Mouse (Mus musculus) forebrain, embryonic 13.5 days (tissue): ENCODE measurements around the gene Plk5. TPM values are rescaled to one million over a fixed set of nuclear protein-coding genes. Genes with fewer than 3 reads are reported as not detected.

Experiments used
- ATAC-seq: fragments of 200-750 bp; cut with Nextera tagmentation; 2 replicates; pipeline ENCODE4 v1.8.0; 2017
- H3K27ac ChIP-seq: fragments of 300-500 bp; sonication (generic); 2 replicates; pipeline ENCODE4 v1.5.1; 2015; ENCODE audit warnings: inconsistent platforms, mild to moderate bottlenecking, moderate library complexity
- H3K27me3 ChIP-seq: fragments of 300-500 bp; sonication (generic); 2 replicates; pipeline ENCODE4 v1.6.1; 2015; ENCODE audit warnings: mild to moderate bottlenecking, inconsistent platforms
- H3K36me3 ChIP-seq: fragments of 300-500 bp; sonication (generic); 2 replicates; pipeline ENCODE4 v1.6.1; 2015; ENCODE audit warnings: mild to moderate bottlenecking, inconsistent platforms; ENCODE audit not compliant: poor library complexity, severe bottlenecking
- H3K4me1 ChIP-seq: fragments of 300-500 bp; sonication (generic); 2 replicates; pipeline ENCODE4 v1.6.1; 2015; ENCODE audit warnings: inconsistent platforms
- H3K4me2 ChIP-seq: fragments of 300-500 bp; sonication (generic); 2 replicates; pipeline ENCODE4 v1.6.1; 2015; ENCODE audit warnings: inconsistent platforms, mild to moderate bottlenecking, moderate library complexity
- H3K4me3 ChIP-seq: fragments of 300-500 bp; sonication (generic); 2 replicates; pipeline ENCODE4 v1.5.1; 2015; ENCODE audit warnings: mild to moderate bottlenecking, inconsistent platforms
- H3K9ac ChIP-seq: fragments of 300-500 bp; sonication (generic); 2 replicates; pipeline ENCODE4 v1.6.1; 2015; ENCODE audit warnings: mild to moderate bottlenecking, inconsistent platforms
- H3K9me3 ChIP-seq: fragments of 300-500 bp; sonication (generic); replicated peaks from 2 replicates; pipeline ENCODE4 v1.6.1; 2016; ENCODE audit warnings: inconsistent platforms
- WGBS: fragments of 180-500 bp; shearing (Covaris S2); methylation state at CpG from one replicate; pipeline ENCODE4 v1.1.7; 2015; 5-methylcytosine and 5-hydroxymethylcytosine counted together
- polyA plus RNA-seq: library from polyadenylated mRNA; unstranded; fragments of >200 nt; fragmentation: Nextera tagmentation; extraction: Ambion mirVana; gene quantifications from 2 replicates; pipeline ENCODE4 v1.2.1, GENCODE M21; 2015

Plk5 gene
- polyA plus RNA-seq, 1 experiment from 2014 or later, result 0.40 TPM

GRCm38 (mm10) chr10:80321670-80322581 is 34.3 kb upstream of the Plk5 start:
- ATAC-seq, result no peak
- H3K4me2 ChIP-seq, result peak overlapping the region; percentile 88
- H3K27me3 ChIP-seq, result 0 out of 2 replicates have a peak, but pooled peaks cover 3% of the 10 kb centered on the region
- H3K9me3 ChIP-seq, result no peaks in the 10 kb centered on the region
- 93% methylated on average over 20 of the region's 21 CpGs for WGBS
- no peak overlapping the region for H3K9ac ChIP-seq
- H3K36me3 ChIP-seq, result peaks cover 20% of the 10 kb centered on the region
- H3K4me3 ChIP-seq, result no peak overlapping the region
- no peak overlapping the region; the same call in 1 of the 2 replicates for H3K27ac ChIP-seq
- peaks cover 43% of the 10 kb centered on the region for H3K4me1 ChIP-seq

GRCm38 (mm10) chr10:80322811-80323211 is 33.4 kb upstream of the Plk5 start:
- Histone ChIP-seq H3K4me1 (peaks cover 36% of the 10 kb centered on the region), H3K9me3 (no peaks in the 10 kb centered on the region), H3K9ac (peak overlapping the region; percentile 60), H3K27ac (no peak overlapping the region), H3K36me3 (peaks cover 11% of the 10 kb centered on the region), H3K27me3 (0 out of 2 replicates have a peak, but pooled peaks cover 3% of the 10 kb centered on the region), H3K4me3 (peak overlapping the region; percentile 45), H3K4me2 (peak overlapping the region; percentile 88)
- no peak for ATAC-seq
- WGBS, result 5% methylated on average over 28 of the region's 28 CpGs

- Histone ChIP-seq H3K4me2 (peak overlapping the region; percentile 88), H3K27ac (no peak overlapping the region), H3K4me3 (peak overlapping the region; percentile 45), H3K27me3 (0 out of 2 replicates have a peak, but pooled peaks cover 3% of the 10 kb centered on the region), H3K9ac (peak overlapping the region; percentile 60), H3K36me3 (peaks cover 4% of the 10 kb centered on the region), H3K4me1 (peaks cover 34% of the 10 kb centered on the region), H3K9me3 (no peaks in the 10 kb centered on the region)
- WGBS, result under 1% methylated on average over 34 of the region's 46 CpGs
- no peak for ATAC-seq
Measured at GRCm38 (mm10) chr10:80323261-80324119, 32.8 kb upstream of the Plk5 start.

GRCm38 (mm10) chr10:80324120-80325037 is 31.9 kb upstream of the Plk5 start:
- 0 out of 2 replicates have a peak, but pooled peaks cover 3% of the 10 kb centered on the region for H3K27me3 ChIP-seq
- H3K27ac ChIP-seq, result no peak overlapping the region
- peak overlapping the region; percentile 88 for H3K4me2 ChIP-seq
- no peak for ATAC-seq
- peaks cover 29% of the 10 kb centered on the region for H3K4me1 ChIP-seq
- peak overlapping the region; percentile 45; the same call in 1 of the 2 replicates for H3K4me3 ChIP-seq
- no peak overlapping the region for H3K9ac ChIP-seq
- 76% methylated on average over 17 of the region's 17 CpGs for WGBS
- no peaks in the 10 kb centered on the region for H3K36me3 ChIP-seq
- H3K9me3 ChIP-seq, result no peaks in the 10 kb centered on the region

DNA sequence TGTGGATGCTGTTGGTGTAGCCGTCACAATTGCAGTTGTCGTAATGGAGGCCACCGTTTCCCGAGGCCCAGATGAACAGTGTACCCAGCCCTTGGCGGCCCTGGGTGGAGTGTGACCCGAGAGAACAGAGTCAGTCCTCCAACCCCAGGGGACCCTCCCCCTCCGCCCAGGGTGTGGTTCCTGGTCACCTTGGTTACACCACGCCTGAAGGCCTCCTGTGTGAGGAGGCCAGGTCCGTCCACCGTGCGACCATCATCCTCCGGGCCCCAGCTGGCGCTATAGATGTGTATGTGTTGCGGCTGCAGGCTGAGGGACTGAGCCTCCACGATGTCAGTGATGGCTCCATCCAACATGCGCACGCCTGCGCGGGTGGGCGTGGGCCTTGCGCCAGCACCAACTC is 31.2 kb upstream of the Plk5 start:
- H3K4me2 ChIP-seq, result no peak overlapping the region

DNA sequence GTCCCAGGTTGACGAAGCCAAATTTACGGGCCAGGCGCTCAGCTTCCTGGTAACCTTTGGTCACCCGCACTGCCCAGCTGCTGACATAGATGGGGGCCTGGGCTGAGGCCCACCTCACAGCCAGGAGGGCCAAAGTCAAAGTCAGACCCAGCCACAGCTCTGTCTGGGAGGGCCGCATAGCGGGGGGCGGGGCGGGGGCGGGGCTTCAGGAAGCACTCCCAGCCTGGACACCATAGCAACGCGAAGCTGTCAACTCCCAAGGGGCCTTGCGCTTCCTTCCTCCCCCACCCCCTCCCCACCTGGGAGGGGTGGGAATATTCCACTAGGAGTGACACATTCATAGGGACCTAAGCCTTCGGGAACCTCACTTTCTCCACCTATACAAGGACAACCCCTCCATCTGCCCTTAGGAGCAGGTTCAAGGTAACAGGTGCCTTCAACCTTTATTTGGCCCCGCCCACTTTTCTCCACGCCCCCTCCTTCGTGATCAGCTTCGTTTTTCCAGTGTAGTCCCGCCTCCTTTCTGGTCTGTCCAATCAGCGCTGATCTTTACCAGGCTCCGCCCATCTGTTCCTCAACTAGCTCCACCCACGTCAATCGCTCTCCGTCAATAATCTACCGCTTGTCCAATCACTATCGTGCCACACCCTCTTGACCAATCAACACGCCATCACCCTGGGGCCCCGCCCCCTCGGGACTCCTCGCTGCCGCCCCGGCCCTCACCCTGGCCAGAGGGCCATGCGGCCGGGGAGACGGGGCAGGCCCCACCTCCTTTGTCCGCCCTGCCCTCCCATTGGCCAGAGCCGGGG is 26.8 kb upstream of the Plk5 start, which contains the start of the genes Pcsk4 and Reep6:
Gene Pcsk4 (minus strand): TSS at position 226 of the 809 bp plus-strand sequence.
Gene Reep6 (plus strand): TSS at position 681 of the 809 bp plus-strand sequence.
- Histone ChIP-seq H3K9me3 (no peaks in the 10 kb centered on the region), H3K4me3 (peak within 1 kb of the TSS; percentile 44), H3K36me3 (no peaks in the 10 kb centered on the region), H3K27ac (no peak within 1 kb of the TSS), H3K9ac (peak within 1 kb of the TSS; percentile 57), H3K27me3 (peaks cover 21% of the 10 kb centered on the region), H3K4me1 (peaks cover 11% of the 10 kb centered on the region), H3K4me2 (peak within 1 kb of the TSS; percentile 67)
- 4% methylated on average over 36 of the region's 36 CpGs for WGBS
- peak; percentile 92 for ATAC-seq

More for the DNA sequence above, 31.2 kb upstream of the Plk5 start:
- no peaks in the 10 kb centered on the region for H3K9me3 ChIP-seq
- H3K27me3 ChIP-seq, result 0 out of 2 replicates have a peak, but pooled peaks cover 3% of the 10 kb centered on the region
- no peak for ATAC-seq
- H3K36me3 ChIP-seq, result no peaks in the 10 kb centered on the region
- H3K4me3 ChIP-seq, result no peak overlapping the region
- no peak overlapping the region for H3K27ac ChIP-seq
- no peak overlapping the region for H3K9ac ChIP-seq
- 87% methylated on average over 21 of the region's 21 CpGs for WGBS
- peaks cover 24% of the 10 kb centered on the region for H3K4me1 ChIP-seq

DNA sequence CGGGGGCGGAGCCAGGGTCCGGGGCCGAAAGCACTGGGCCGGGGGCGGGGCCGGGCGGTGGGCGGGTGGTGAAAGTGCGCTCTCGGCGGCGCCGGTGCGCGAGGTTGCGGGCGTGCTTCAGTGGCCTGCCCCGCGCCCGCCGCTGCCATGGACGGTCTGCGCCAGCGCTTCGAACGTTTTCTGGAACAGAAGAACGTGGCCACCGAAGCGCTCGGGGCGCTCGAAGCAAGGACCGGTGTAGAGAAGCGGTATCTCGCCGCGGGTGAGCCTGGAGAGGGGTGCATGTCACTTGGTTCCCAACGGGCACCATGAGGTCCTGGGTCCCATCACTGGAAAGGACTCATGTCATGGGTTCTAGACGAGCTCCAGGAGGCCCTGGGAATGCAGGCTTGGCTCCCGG is 26.2 kb upstream of the Plk5 start:
- Histone ChIP-seq H3K36me3 (no peaks in the 10 kb centered on the region), H3K4me2 (peak overlapping the region; percentile 67), H3K27me3 (peaks cover 18% of the 10 kb centered on the region), H3K27ac (no peak overlapping the region), H3K4me1 (peaks cover 11% of the 10 kb centered on the region), H3K4me3 (peak overlapping the region; percentile 44), H3K9me3 (no peaks in the 10 kb centered on the region), H3K9ac (peak overlapping the region; percentile 57)
- WGBS, result 1% methylated on average over 41 of the region's 41 CpGs
- no peak for ATAC-seq

DNA sequence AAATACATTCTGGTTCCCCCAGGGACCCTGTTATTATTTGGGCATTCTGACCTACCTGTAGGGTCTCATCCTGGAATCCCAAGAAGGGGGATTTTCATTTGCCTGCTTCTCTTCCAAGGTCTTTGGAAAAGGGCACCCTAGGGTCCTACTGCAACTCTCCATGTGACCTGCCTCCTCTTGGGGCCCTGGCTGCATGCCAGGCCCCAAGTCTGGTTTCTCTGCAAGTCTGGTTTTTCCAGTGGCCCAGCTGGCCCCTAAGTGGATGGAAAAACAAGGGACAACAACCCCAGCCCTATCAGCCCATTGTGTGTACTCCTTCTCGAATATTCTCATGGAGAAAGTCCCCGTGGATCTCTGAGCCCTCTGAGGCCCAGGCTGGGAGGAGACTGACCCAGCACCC is 25.4 kb upstream of the Plk5 start:
- ATAC-seq, result no peak
- no peak overlapping the region for H3K9ac ChIP-seq
- no peak overlapping the region for H3K27ac ChIP-seq
- H3K27me3 ChIP-seq, result peaks cover 18% of the 10 kb centered on the region
- H3K4me3 ChIP-seq, result no peak overlapping the region
- H3K36me3 ChIP-seq, result no peaks in the 10 kb centered on the region
- 89% methylated on average over 2 of the region's 2 CpGs for WGBS
- H3K9me3 ChIP-seq, result no peaks in the 10 kb centered on the region
- peaks cover 11% of the 10 kb centered on the region for H3K4me1 ChIP-seq
- peak overlapping the region; percentile 67 for H3K4me2 ChIP-seq

GRCm38 (mm10) chr10:80331636-80332524 is 24.4 kb upstream of the Plk5 start:
- Histone ChIP-seq H3K9me3 (no peaks in the 10 kb centered on the region), H3K27me3 (peaks cover 18% of the 10 kb centered on the region), H3K9ac (no peak overlapping the region)

GRCm38 (mm10) chr10:80332525-80332989 is 23.7 kb upstream of the Plk5 start:
- 90% methylated on average over 5 of the region's 5 CpGs for WGBS
- Histone ChIP-seq H3K4me1 (peaks cover 11% of the 10 kb centered on the region), H3K4me2 (no peak overlapping the region), H3K4me3 (no peak overlapping the region), H3K27me3 (peaks cover 18% of the 10 kb centered on the region), H3K36me3 (no peaks in the 10 kb centered on the region), H3K27ac (no peak overlapping the region), H3K9me3 (no peaks in the 10 kb centered on the region), H3K9ac (no peak overlapping the region)
- no peak for ATAC-seq

More at GRCm38 (mm10) chr10:80331636-80332524, 24.4 kb upstream of the Plk5 start:
- WGBS, result 80% methylated on average over 10 of the region's 10 CpGs
- no peak for ATAC-seq
- H3K27ac ChIP-seq, result no peak overlapping the region
- H3K4me1 ChIP-seq, result peaks cover 11% of the 10 kb centered on the region
- H3K4me2 ChIP-seq, result no peak overlapping the region
- H3K4me3 ChIP-seq, result no peak overlapping the region
- no peaks in the 10 kb centered on the region for H3K36me3 ChIP-seq
